Mouse (Mus musculus) thymus, adult 2 months (tissue): ENCODE measurements at regions not wholly inside any gene's neighbourhood (a gene's known extent, or its start where the extent isn't known, plus 50 kb on each side); places are given as distances from the start of the nearest gene placed in this dataset.

Experiments used
- CTCF ChIP-seq: fragments of 200-500 bp; IDR thresholded peaks from 2 replicates; pipeline ENCODE4 v1.5.1; 2012; ENCODE audit warnings: mild to moderate bottlenecking, control low read depth, low read length, moderate library complexity, borderline replicate concordance; ENCODE audit not compliant: control insufficient read depth, poor library complexity, insufficient read depth; ENCODE audit errors: extremely low read depth
- POLR2A ChIP-seq: fragments of 200-500 bp; IDR thresholded peaks from 2 replicates; pipeline ENCODE4 v1.6.1; 2012; ENCODE audit warnings: mild to moderate bottlenecking, low read length, control low read depth, moderate library complexity; ENCODE audit not compliant: control insufficient read depth, poor library complexity, insufficient read depth; ENCODE audit errors: extremely low read depth

DNA sequence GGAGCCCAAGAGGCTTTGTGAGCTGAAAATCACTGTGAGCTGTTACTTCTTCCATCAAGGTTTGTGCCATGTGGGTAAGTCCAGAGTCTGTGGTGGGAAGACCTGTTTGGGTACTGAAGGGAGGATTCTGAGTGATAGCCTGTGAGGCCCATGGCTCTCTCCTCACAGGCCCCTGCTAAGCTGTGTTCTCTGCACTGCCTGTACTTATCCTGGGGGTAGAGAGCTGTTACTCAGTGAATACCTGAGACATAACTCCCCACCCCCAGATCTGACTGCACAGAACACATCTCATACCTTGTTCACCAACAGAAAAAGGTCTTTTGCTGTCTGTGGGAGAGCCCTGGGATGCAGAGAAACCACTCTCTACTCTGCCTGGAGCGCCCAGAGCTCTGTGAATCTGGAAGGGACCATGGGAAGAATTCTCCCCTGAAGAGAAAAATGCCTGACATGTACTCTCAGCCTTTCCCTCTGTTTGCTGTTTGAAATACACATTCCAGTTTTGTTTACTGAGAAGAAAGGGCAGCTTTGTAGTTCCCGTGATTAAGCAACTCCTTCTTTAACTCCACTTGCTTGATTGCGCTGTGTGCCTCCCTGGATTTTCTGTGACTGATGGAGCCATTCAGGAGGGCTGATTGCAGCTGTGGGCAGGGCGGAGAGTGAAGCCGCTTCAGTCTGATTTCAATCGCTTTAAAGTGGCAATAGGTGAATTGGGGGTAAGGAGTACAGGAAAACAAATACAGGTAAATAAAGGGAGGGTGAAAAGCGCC lies 460.3 kb upstream of the Cdh4 start:
- TF ChIP-seq CTCF = no peak
- no peak for TF ChIP-seq POLR2A
